Mouse (Mus musculus) heart, embryonic 14.5 days (tissue): ENCODE data around the gene Olfr1393. TPM values are rescaled to one million over a fixed set of nuclear protein-coding genes. Genes with fewer than 3 reads are reported as not detected.

ENCODE experiments used
- ATAC-seq: fragments of 200-750 bp; cut with Nextera tagmentation; 2 replicates; pipeline ENCODE4 v1.8.0; 2017; ENCODE audit warnings: low read depth, moderate TSS enrichment; ENCODE audit not compliant: insufficient number of reproducible peaks, insufficient read depth, low FRiP score
- H3K27ac ChIP-seq, 2 experiments: fragments of 200-500 bp in 1 of 2; fragments of 300-500 bp in 1 of 2; sonication (generic) in 1 of 2; replicated peaks in 1 of 2; 2 replicates each; pipeline ENCODE4 v1.5.1; 2012 to 2014; ENCODE audit warnings: low read depth in 2 of 2, low read length in 2 of 2, control low read depth in 1 of 2, mild to moderate bottlenecking in 1 of 2, mixed read lengths in 1 of 2; ENCODE audit not compliant: control insufficient read depth in 1 of 2, insufficient read depth in 1 of 2
- H3K27me3 ChIP-seq: fragments of 300-500 bp; sonication (generic); 2 replicates; pipeline ENCODE4 v1.6.1; 2014; ENCODE audit warnings: mild to moderate bottlenecking, low read length, control low read depth; ENCODE audit not compliant: control insufficient read depth, insufficient read depth
- H3K36me3 ChIP-seq: fragments of 300-500 bp; sonication (generic); 2 replicates; pipeline ENCODE4 v1.6.1; 2014; ENCODE audit warnings: mild to moderate bottlenecking, control low read depth, low read length, mixed read lengths; ENCODE audit not compliant: control insufficient read depth, insufficient read depth
- H3K4me1 ChIP-seq, 2 experiments: fragments of 200-500 bp in 1 of 2; fragments of 300-500 bp in 1 of 2; sonication (generic) in 1 of 2; 2 replicates each; pipeline ENCODE4 v1.6.1; 2012 to 2014; ENCODE audit warnings: low read length in 2 of 2, control low read depth in 1 of 2, mixed read lengths in 1 of 2; ENCODE audit not compliant: control insufficient read depth in 2 of 2, insufficient read depth in 2 of 2
- H3K4me2 ChIP-seq: fragments of 300-500 bp; sonication (generic); 2 replicates; pipeline ENCODE4 v1.6.1; 2014; ENCODE audit warnings: mild to moderate bottlenecking, low read length
- H3K4me3 ChIP-seq, 2 experiments: fragments of 200-500 bp in 1 of 2; fragments of 300-500 bp in 1 of 2; sonication (generic) in 1 of 2; 2 replicates each; pipeline ENCODE4 v1.5.1; 2012 to 2014; ENCODE audit warnings: low read length in 2 of 2, mild to moderate bottlenecking in 2 of 2, control low read depth in 1 of 2, low read depth in 1 of 2, moderate library complexity in 1 of 2; ENCODE audit not compliant: control insufficient read depth in 1 of 2, insufficient read depth in 1 of 2
- H3K9ac ChIP-seq: fragments of 300-500 bp; sonication (generic); 2 replicates; pipeline ENCODE4 v1.6.1; 2014; ENCODE audit warnings: mild to moderate bottlenecking, low read length
- H3K9me3 ChIP-seq: fragments of 300-500 bp; sonication (generic); 2 replicates; pipeline ENCODE4 v1.6.1; 2016; ENCODE audit warnings: low read length, control low read depth; ENCODE audit not compliant: control insufficient read depth
- WGBS: fragments of 180-500 bp; shearing (Covaris S2); extraction: QIAGEN DNeasy Blood & Tissue Kit; methylation state at CpG from one replicate; pipeline ENCODE4 v1.1.7; 2014; 5-methylcytosine and 5-hydroxymethylcytosine counted together
- polyA plus RNA-seq: library from polyadenylated mRNA; unstranded; fragments of >200 nt; fragmentation: Nextera tagmentation; extraction: Ambion mirVana; gene quantifications from 2 replicates; pipeline ENCODE4 v1.2.1, GENCODE M21; 2014

Gene Olfr1393
- polyA plus RNA-seq, 1 experiment from 2014 or later, result 0.35 TPM

DNA sequence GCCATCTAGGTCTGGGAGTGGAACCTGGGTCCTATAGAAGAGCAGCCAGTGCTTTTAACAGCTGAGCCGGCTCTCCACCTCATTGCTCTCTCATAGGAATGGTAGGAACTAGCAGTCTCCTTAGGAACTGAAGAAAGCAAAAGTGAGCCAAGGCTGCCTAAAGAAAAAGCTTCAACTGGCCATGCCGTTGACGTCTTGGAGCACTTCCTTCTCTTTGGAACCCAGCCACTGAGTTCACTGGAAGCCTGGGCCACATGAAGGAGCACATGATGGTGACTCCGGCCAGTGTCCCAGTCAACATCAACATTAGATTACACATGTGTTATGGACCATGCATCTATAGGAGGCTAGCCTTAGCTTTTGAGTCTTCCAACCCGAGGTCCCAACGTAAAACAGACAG is 25.1 kb upstream of the Olfr1393 start:
- H3K4me2 ChIP-seq, result peak overlapping the region; percentile 87; the same call in 1 of the 2 replicates
- H3K27ac ChIP-seq, result no peak overlapping the region
- no peaks in the 10 kb centered on the region for H3K9me3 ChIP-seq
- H3K36me3 ChIP-seq, result peaks cover 55% of the 10 kb centered on the region
- 85% methylated on average over 6 of the region's 6 CpGs for WGBS
- peaks cover 15 to 33% of the 10 kb centered on the region in 2 experiments for H3K4me1 ChIP-seq
- H3K9ac ChIP-seq, result no peak overlapping the region
- no peak for ATAC-seq
- no peaks in the 10 kb centered on the region for H3K27me3 ChIP-seq
- H3K4me3 ChIP-seq, result no peak overlapping the region

DNA sequence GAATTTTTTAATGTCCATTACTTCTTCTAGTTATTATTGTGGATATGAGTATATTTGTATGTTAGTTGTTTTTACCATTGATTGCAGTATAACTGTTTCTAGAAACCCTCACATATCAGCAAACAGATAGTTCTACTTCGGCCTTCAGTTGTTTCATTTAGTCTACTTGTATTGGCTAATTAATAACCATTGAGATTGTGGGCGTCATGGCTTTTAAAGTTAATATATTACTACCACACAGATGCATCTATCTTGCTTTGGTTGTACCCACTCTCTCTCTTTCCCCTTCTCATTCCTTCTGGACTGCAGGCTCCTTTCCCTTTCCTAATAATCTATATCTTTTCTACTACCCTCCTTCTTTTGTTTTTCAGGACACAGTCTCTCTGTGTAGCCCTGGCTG is 18.8 kb upstream of the Olfr1393 start:
- no peak for ATAC-seq
- Histone ChIP-seq H3K36me3 (peaks cover 87% of the 10 kb centered on the region), H3K9me3 (no peaks in the 10 kb centered on the region), H3K27ac (no peak overlapping the region), H3K9ac (no peak overlapping the region), H3K4me1 (peaks cover 0 to 12% of the 10 kb centered on the region in 2 experiments; a peak in 2 of 4 replicates), H3K4me2 (no peak overlapping the region), H3K27me3 (no peaks in the 10 kb centered on the region), H3K4me3 (no peak overlapping the region)
- WGBS, result 91% methylated on average over 2 of the region's 2 CpGs

DNA sequence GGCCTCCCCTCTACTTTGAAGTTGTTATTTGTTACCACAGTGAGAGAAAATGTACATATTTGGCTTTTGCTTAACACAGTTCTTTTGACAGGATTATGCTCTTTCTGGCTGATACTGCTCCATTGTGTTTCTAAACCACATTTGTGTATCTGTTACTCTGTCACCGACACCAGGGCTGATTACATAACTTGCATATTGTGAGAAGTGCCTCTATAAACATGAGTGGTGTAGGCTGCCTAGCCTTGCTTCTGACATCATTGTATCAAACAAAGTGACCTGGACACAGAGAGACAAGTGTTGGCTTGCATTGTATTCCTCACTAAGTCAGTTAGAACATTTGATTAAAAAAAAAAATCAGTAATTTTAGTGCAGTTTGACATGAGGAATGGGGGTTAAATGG is 18.3 kb upstream of the Olfr1393 start:
- no peak overlapping the region for H3K27ac ChIP-seq
- H3K4me1 ChIP-seq, result peaks cover 0 to 12% of the 10 kb centered on the region in 2 experiments; a peak in 2 of 4 replicates
- no peaks in the 10 kb centered on the region for H3K9me3 ChIP-seq
- no peak overlapping the region for H3K4me2 ChIP-seq
- no peaks in the 10 kb centered on the region for H3K27me3 ChIP-seq
- H3K4me3 ChIP-seq, result no peak overlapping the region
- peaks cover 87% of the 10 kb centered on the region for H3K36me3 ChIP-seq
- no peak overlapping the region for H3K9ac ChIP-seq
- WGBS, result 47% methylated on average over 1 of the region's 1 CpGs
- ATAC-seq, result no peak

DNA sequence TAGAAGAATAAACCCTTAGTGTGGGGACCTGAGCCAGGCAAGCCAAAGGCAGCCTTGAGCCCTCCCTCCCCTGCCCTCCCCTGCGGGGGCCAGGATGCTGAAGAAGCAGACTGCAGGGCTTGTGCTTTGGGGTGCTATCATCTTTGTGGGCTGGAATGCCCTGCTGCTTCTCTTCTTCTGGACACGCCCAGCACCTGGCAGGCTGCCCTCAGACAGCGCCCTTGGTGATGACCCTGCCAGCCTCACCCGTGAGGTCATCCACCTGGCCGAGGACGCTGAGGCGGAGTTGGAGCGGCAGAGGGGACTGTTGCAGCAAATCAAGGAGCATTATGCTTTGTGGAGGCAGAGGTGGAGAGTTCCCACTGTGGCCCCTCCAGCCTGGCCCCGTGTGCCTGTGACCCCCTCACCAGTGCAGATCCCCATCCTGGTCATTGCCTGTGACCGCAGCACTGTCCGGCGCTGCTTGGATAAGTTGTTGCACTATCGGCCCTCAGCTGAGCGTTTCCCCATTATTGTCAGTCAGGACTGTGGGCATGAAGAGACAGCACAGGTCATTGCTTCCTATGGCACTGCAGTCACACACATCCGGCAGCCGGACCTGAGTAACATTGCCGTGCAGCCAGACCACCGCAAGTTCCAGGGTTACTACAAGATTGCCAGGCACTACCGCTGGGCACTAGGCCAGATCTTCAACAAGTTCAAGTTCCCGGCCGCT is 17.3 kb upstream of the Olfr1393 start:
- WGBS, result 80% methylated on average over 21 of the region's 21 CpGs
- no peaks in the 10 kb centered on the region for H3K27me3 ChIP-seq
- H3K27ac ChIP-seq, result peak overlapping the region in 1 of 2 experiments; percentile 24; a peak in 1 of 4 replicates
- H3K9me3 ChIP-seq, result no peaks in the 10 kb centered on the region
- peaks cover 78% of the 10 kb centered on the region for H3K36me3 ChIP-seq
- no peak overlapping the region for H3K4me2 ChIP-seq
- H3K9ac ChIP-seq, result no peak overlapping the region
- peaks cover 0 to 12% of the 10 kb centered on the region in 2 experiments; a peak in 2 of 4 replicates for H3K4me1 ChIP-seq
- no peak overlapping the region for H3K4me3 ChIP-seq
- no peak for ATAC-seq

DNA sequence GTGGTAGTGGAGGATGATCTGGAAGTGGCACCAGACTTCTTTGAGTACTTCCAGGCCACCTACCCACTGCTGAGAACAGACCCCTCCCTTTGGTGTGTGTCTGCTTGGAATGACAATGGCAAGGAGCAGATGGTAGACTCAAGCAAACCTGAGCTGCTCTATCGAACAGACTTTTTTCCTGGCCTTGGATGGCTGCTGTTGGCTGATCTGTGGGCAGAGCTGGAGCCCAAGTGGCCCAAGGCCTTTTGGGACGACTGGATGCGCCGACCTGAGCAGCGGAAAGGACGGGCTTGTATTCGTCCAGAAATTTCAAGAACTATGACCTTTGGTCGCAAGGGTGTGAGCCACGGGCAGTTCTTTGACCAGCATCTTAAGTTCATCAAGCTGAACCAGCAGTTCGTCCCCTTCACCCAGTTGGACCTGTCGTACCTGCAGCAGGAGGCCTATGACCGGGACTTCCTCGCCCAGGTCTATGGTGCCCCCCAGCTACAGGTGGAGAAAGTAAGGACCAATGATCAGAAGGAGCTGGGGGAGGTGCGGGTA is 16.7 kb upstream of the Olfr1393 start:
- Histone ChIP-seq H3K9me3 (no peaks in the 10 kb centered on the region), H3K36me3 (peaks cover 71% of the 10 kb centered on the region), H3K27me3 (no peaks in the 10 kb centered on the region), H3K4me2 (no peak overlapping the region), H3K4me1 (peaks cover 0 to 13% of the 10 kb centered on the region in 2 experiments; a peak in 2 of 4 replicates), H3K27ac (0 out of 4 replicates have a peak overlapping the region, but pooled peaks of 1 of the 2 experiments have one; percentile 9), H3K4me3 (no peak overlapping the region), H3K9ac (no peak overlapping the region)
- 94% methylated on average over 14 of the region's 14 CpGs for WGBS
- no peak for ATAC-seq

DNA sequence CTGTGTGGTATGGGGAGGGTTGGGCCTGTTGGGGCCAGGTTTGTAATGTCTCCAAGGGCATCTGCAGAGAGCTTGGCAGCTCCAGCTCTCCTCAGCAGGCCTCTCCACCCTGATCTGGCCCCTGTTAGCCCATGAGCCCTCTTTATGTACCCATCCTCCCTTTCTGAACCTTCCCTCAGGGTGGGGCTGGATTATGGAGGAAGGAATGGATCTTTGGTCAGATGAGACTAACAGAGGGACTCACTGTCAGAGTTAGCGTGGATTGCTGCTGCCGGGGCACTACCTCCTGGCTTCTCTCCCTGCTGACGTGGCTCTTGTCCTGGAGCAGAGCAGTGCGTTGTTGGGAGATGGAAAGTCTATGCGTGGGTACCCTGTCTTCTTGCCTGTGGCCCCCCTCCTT is 15.8 kb upstream of the Olfr1393 start:
- Histone ChIP-seq H3K9ac (no peak overlapping the region), H3K27me3 (no peaks in the 10 kb centered on the region), H3K4me1 (peaks cover 6 to 22% of the 10 kb centered on the region in 2 experiments), H3K27ac (no peak overlapping the region), H3K4me3 (no peak overlapping the region), H3K36me3 (peaks cover 65% of the 10 kb centered on the region), H3K4me2 (no peak overlapping the region), H3K9me3 (no peaks in the 10 kb centered on the region)
- ATAC-seq, result no peak
- 89% methylated on average over 5 of the region's 5 CpGs for WGBS

DNA sequence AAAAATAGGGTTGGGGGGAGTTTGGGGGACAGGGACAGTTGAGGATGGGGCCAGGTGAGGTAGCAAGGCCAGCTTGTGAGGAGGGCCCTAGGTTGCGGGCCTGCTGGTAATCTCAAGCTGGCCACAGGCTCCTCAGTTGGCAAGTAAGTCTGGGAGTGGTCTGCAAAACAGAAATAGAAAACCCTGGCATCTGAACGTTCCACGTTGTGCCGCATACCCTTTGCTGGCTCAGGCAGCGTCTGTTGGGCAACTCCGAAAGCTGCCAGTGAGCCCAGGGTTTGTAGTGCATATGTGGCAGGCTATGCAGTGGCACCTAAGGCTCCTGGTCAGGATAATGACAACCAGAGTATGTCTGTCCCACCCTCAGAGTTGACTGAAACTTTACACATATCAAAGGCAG is 15.0 kb upstream of the Olfr1393 start:
- Histone ChIP-seq H3K27me3 (no peaks in the 10 kb centered on the region), H3K4me3 (no peak overlapping the region), H3K36me3 (peaks cover 60% of the 10 kb centered on the region), H3K27ac (no peak overlapping the region), H3K4me1 (peaks cover 13 to 30% of the 10 kb centered on the region in 2 experiments), H3K9ac (no peak overlapping the region), H3K4me2 (no peak overlapping the region), H3K9me3 (no peaks in the 10 kb centered on the region)
- WGBS, result 84% methylated on average over 6 of the region's 6 CpGs
- no peak for ATAC-seq
